Mouse (Mus musculus): ENCODE data around the gene Bcl6b. TPM values are rescaled to one million over a fixed set of nuclear protein-coding genes. Genes with fewer than 3 reads are reported as not detected.

Bcl6b gene
- polyA plus RNA-seq, 1 experiment from 2014 or later = 4.4 TPM

DNA sequence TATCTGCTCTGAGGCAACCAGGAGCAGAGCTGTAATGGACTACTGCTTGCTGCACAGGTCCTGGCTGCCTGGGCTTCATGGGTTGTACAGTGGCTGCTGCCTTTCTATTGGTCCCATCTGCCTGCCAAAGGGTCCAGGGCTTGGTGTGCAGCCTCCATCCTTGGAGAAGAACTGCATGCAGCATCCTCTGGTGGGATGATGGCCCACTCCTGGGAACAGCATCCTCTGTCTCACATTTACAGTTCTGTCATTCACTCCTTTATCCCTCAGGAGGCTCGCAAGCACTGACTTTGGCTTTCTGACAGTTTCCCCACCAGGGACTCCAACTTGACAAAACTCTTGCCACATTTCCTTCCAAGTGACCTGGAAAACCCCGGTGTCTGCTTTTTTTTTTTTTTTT, 22.8 kb downstream of the Bcl6b start:
- 78% methylated on average over 2 of the region's 2 CpGs for WGBS
- Histone ChIP-seq H3K4me3 (ENCODE audit: low read depth, low read length) (no peak overlapping the region), H3K9ac (ENCODE audit: low read depth, low read length) (no peak overlapping the region), H3K4me1 (replicated peaks; ENCODE audit: control insufficient read depth, insufficient read depth, low read length) (no peaks in the 10 kb centered on the region), H3K27me3 (replicated peaks; ENCODE audit: control insufficient read depth, insufficient read depth, low read length) (no peaks in the 10 kb centered on the region), H3K9me3 (ENCODE audit: control insufficient read depth) (no peaks in the 10 kb centered on the region), H3K27ac (ENCODE audit: low read depth, low read length) (no peak overlapping the region), H3K4me2 (replicated peaks; ENCODE audit: low read depth) (no peak overlapping the region), H3K36me3 (ENCODE audit: control insufficient read depth, insufficient read depth) (no peaks in the 10 kb centered on the region)
- no peak for TF ChIP-seq CTCF (IDR thresholded peaks at IDR 0.05; ENCODE audit: low read depth)
- ATAC-seq = no peak

DNA sequence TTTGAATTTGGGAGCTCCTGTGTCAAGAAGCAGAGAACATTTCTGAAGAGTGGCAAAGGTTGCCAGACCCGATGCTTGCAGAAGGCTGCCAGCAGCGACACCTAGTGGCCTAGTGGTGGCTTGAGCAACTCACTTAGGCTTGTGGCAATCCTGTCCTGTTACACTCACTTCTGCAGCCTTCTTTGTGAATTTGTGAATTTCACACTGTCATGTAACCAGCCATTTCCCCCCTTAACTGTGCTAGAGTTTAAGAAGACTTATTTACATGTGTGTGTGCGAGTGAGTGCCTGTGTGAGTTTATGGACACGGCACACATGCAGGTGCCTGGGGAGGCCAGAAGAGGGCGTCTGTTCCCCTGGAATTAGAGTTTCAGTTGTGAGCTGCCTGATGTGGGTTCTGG, 27.9 kb downstream of the Bcl6b start:
- 42% methylated on average over 5 of the region's 5 CpGs for WGBS
- no peaks in the 10 kb centered on the region for H3K36me3 ChIP-seq (ENCODE audit: control insufficient read depth, insufficient read depth)
- peak; percentile 19; the same call in 1 of the 2 replicates for ATAC-seq

DNA sequence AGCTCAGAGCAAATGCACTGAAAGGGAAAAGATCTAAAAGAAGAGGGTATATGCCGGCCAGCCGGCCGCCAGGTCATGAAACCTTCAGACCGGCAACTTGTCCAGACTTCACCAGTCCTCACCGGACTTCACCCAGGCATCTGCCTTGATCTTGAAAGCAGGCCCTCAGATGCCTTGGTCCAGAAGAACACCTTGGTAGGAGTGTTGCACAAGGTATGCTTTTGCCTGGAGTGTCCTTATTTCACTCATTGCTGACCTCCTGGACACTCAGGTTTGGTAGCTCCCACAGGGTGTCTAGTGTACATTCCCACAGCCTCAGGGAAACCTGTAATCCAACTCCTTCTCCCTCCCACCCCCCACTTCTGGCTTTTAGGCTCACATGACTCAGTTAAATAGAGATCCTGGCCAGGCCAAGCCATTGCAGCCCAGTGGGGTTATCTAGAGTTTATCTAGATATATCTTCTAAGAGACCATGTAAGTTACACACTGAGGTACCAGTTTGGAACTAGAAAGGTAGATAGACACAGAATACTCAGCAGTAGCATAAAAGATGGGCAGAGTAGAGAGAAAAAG, 29.5 kb downstream of the Bcl6b start:
- no peak for ATAC-seq
- WGBS = 94% methylated on average over 5 of the region's 5 CpGs
- H3K9ac ChIP-seq (ENCODE audit: low read depth, low read length) = no peak overlapping the region
- TF ChIP-seq CTCF (IDR thresholded peaks at IDR 0.05; ENCODE audit: low read depth) = no peak
- H3K4me3 ChIP-seq (ENCODE audit: low read depth, low read length) = no peak overlapping the region
- H3K36me3 ChIP-seq (ENCODE audit: control insufficient read depth, insufficient read depth) = no peaks in the 10 kb centered on the region
- no peaks in the 10 kb centered on the region for H3K9me3 ChIP-seq (ENCODE audit: control insufficient read depth)
- no peak overlapping the region for H3K4me2 ChIP-seq (replicated peaks; ENCODE audit: low read depth)
- H3K27me3 ChIP-seq (replicated peaks; ENCODE audit: control insufficient read depth, insufficient read depth, low read length) = no peaks in the 10 kb centered on the region
- H3K4me1 ChIP-seq (replicated peaks; ENCODE audit: control insufficient read depth, insufficient read depth, low read length) = no peaks in the 10 kb centered on the region
- H3K27ac ChIP-seq (ENCODE audit: low read depth, low read length) = no peak overlapping the region

More for the DNA sequence above, 27.9 kb downstream of the Bcl6b start:
- peak; percentile 95 for TF ChIP-seq CTCF (IDR thresholded peaks at IDR 0.05; ENCODE audit: low read depth)
- Histone ChIP-seq H3K4me2 (replicated peaks; ENCODE audit: low read depth) (no peak overlapping the region), H3K4me1 (replicated peaks; ENCODE audit: control insufficient read depth, insufficient read depth, low read length) (no peaks in the 10 kb centered on the region), H3K9me3 (ENCODE audit: control insufficient read depth) (no peaks in the 10 kb centered on the region), H3K27ac (ENCODE audit: low read depth, low read length) (no peak overlapping the region), H3K4me3 (ENCODE audit: low read depth, low read length) (no peak overlapping the region), H3K9ac (ENCODE audit: low read depth, low read length) (no peak overlapping the region), H3K27me3 (replicated peaks; ENCODE audit: control insufficient read depth, insufficient read depth, low read length) (no peaks in the 10 kb centered on the region)

DNA sequence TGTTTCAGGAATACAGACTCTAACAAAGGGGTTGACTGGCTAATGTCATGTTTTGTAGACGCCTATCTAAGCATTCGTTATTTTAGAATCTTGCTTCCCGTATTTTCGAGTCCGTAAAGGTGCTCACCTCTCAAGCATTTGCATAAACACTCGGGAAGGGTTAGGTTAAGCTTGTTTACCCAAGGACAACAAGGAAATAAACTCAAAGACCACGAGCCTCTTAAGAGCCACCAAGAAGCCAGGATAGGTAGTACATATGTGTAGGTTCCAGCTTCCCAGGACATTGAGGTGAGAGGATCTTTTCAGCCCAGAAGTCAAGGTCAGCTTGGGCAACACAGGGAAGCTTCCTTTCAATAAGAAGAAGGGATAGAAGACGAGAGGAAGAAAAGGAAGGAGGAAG, 30.5 kb downstream of the Bcl6b start:
- H3K4me1 ChIP-seq (replicated peaks; ENCODE audit: control insufficient read depth, insufficient read depth, low read length) = no peaks in the 10 kb centered on the region
- H3K4me2 ChIP-seq (replicated peaks; ENCODE audit: low read depth) = no peak overlapping the region
- no peaks in the 10 kb centered on the region for H3K36me3 ChIP-seq (ENCODE audit: control insufficient read depth, insufficient read depth)
- ATAC-seq = no peak
- no peak overlapping the region for H3K9ac ChIP-seq (ENCODE audit: low read depth, low read length)
- H3K27ac ChIP-seq (ENCODE audit: low read depth, low read length) = no peak overlapping the region
- H3K4me3 ChIP-seq (ENCODE audit: low read depth, low read length) = no peak overlapping the region
- no peak for TF ChIP-seq CTCF (IDR thresholded peaks at IDR 0.05; ENCODE audit: low read depth)
- WGBS = 70% methylated on average over 8 of the region's 8 CpGs
- no peaks in the 10 kb centered on the region for H3K27me3 ChIP-seq (replicated peaks; ENCODE audit: control insufficient read depth, insufficient read depth, low read length)
- H3K9me3 ChIP-seq (ENCODE audit: control insufficient read depth) = no peaks in the 10 kb centered on the region

DNA sequence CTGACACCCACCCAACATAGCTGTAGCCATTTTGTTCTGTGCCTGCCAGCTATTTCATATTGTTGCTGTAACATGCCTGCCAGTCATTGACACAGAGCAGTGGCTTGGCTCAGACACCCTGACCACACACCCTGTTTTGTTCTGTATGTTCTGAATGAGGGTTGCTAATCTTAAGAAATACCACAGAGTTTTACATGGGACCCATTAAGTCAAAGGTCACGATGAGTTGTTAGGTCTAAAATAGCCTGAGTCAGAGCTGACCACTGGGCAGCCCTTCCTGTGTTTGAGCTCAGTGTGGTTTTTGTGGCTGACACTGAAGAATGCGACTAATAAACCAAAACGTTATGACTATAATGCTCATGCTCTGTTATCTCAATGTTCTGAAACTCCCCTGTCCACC, 31.3 kb downstream of the Bcl6b start:
- no peaks in the 10 kb centered on the region for H3K4me1 ChIP-seq (replicated peaks; ENCODE audit: control insufficient read depth, insufficient read depth, low read length)
- H3K27ac ChIP-seq (ENCODE audit: low read depth, low read length) = no peak overlapping the region
- H3K9ac ChIP-seq (ENCODE audit: low read depth, low read length) = no peak overlapping the region
- H3K36me3 ChIP-seq (ENCODE audit: control insufficient read depth, insufficient read depth) = no peaks in the 10 kb centered on the region
- H3K27me3 ChIP-seq (replicated peaks; ENCODE audit: control insufficient read depth, insufficient read depth, low read length) = no peaks in the 10 kb centered on the region
- H3K4me2 ChIP-seq (replicated peaks; ENCODE audit: low read depth) = no peak overlapping the region
- TF ChIP-seq CTCF (IDR thresholded peaks at IDR 0.05; ENCODE audit: low read depth) = no peak
- H3K9me3 ChIP-seq (ENCODE audit: control insufficient read depth) = no peaks in the 10 kb centered on the region
- ATAC-seq = no peak
- no peak overlapping the region for H3K4me3 ChIP-seq (ENCODE audit: low read depth, low read length)
- 72% methylated on average over 3 of the region's 3 CpGs for WGBS

DNA sequence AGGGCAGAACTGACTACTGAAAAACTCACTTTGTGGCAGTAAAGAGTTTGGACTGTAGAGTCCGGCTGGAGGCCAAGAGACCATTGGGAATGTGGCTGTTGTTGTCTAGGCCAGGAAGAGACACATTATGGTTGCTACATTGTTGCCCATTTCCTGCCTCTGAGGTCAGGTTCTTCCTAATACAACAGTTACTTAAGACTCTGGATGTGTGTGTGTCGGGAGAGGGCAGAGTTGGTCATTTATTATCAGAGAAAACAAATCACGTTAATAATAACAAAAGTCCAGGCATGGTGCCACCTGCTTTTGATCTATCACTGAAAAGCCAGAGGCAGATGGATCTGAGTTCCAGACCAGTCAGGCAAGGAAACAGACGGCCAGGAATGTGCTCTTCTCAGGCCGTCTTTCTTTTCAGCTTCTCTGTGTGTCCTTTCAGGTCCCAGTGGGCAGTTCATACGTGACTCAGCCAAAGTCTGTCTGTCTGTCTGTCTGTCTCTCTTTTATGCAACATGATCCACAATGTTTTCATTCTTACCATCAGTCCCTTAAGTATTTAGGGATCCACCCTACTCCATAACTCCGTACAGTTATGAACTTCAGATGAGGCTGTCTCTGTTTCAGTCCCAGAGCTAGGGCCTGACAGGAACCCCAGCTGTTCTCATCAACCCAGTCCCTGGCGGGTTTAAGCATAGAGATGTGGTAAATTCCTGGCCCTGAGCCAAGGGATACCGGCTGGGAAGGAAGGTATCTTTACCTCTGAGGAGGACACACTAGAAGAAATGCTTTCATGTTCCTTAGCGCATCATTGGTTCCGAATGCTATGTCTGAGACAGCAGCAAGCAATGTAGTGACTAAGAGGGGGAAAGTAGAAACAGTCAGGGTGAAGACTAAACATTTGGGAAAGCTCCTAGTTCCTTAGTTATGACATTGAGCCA, 36.0 kb downstream of the Bcl6b start:
- H3K4me2 ChIP-seq (replicated peaks; ENCODE audit: low read depth) = no peak overlapping the region
- H3K27ac ChIP-seq (ENCODE audit: low read depth, low read length) = no peak overlapping the region
- H3K9me3 ChIP-seq (ENCODE audit: control insufficient read depth) = no peaks in the 10 kb centered on the region
- H3K36me3 ChIP-seq (ENCODE audit: control insufficient read depth, insufficient read depth) = no peaks in the 10 kb centered on the region
- no peaks in the 10 kb centered on the region for H3K4me1 ChIP-seq (replicated peaks; ENCODE audit: control insufficient read depth, insufficient read depth, low read length)
- no peak for TF ChIP-seq CTCF (IDR thresholded peaks at IDR 0.05; ENCODE audit: low read depth)
- H3K9ac ChIP-seq (ENCODE audit: low read depth, low read length) = no peak overlapping the region
- ATAC-seq = no peak
- no peaks in the 10 kb centered on the region for H3K27me3 ChIP-seq (replicated peaks; ENCODE audit: control insufficient read depth, insufficient read depth, low read length)
- H3K4me3 ChIP-seq (ENCODE audit: low read depth, low read length) = no peak overlapping the region
- WGBS = 46% methylated on average over 11 of the region's 11 CpGs
